Mouse (Mus musculus) midbrain, postnatal 0 days (tissue): ENCODE data around the gene Zfp931. TPM values are rescaled to one million over a fixed set of nuclear protein-coding genes. Genes with fewer than 3 reads are reported as not detected.

Source experiments
- ATAC-seq: fragments of 200-750 bp; cut with Nextera tagmentation; 2 replicates; pipeline ENCODE4 v1.8.0; 2017; ENCODE audit warnings: moderate number of reproducible peaks, mild to moderate bottlenecking, moderate TSS enrichment, moderate library complexity; ENCODE audit not compliant: low FRiP score
- DNase-seq: peaks from one replicate; pipeline ENCODE4 v3.0.0-alpha.2; 2015; ENCODE audit warnings: low spot score
- H3K27ac ChIP-seq: fragments of 300-500 bp; sonication (generic); 2 replicates; pipeline ENCODE4 v1.5.1; 2014; ENCODE audit warnings: low read depth, mild to moderate bottlenecking, low read length, mixed read lengths
- H3K27me3 ChIP-seq: fragments of 300-500 bp; sonication (generic); 2 replicates; pipeline ENCODE4 v1.6.1; 2014; ENCODE audit warnings: low read length, control low read depth, mixed read lengths; ENCODE audit not compliant: insufficient read depth
- H3K36me3 ChIP-seq: fragments of 300-500 bp; sonication (generic); 2 replicates; pipeline ENCODE4 v1.6.1; 2014; ENCODE audit warnings: low read length, control low read depth, mixed read lengths; ENCODE audit not compliant: insufficient read depth
- H3K4me1 ChIP-seq: fragments of 300-500 bp; sonication (generic); 2 replicates; pipeline ENCODE4 v1.6.1; 2014; ENCODE audit warnings: mild to moderate bottlenecking, control low read depth, antibody characterized with exemption, low read length, mixed read lengths; ENCODE audit not compliant: insufficient read depth
- H3K4me2 ChIP-seq: fragments of 300-500 bp; sonication (generic); 2 replicates; pipeline ENCODE4 v1.6.1; 2014; ENCODE audit warnings: low read depth, mild to moderate bottlenecking, low read length, mixed read lengths; ENCODE audit not compliant: poor library complexity, severe bottlenecking
- H3K4me3 ChIP-seq: fragments of 300-500 bp; sonication (generic); 2 replicates; pipeline ENCODE4 v1.5.1; 2014; ENCODE audit warnings: low read depth, mild to moderate bottlenecking, low read length, moderate library complexity
- H3K9ac ChIP-seq: fragments of 300-500 bp; sonication (generic); replicated peaks from 2 replicates; pipeline ENCODE4 v1.6.1; 2014; ENCODE audit warnings: mild to moderate bottlenecking, low read length, moderate library complexity, mixed read lengths; ENCODE audit not compliant: poor library complexity, severe bottlenecking
- H3K9me3 ChIP-seq: fragments of 300-500 bp; sonication (generic); 2 replicates; pipeline ENCODE4 v1.6.1; 2016; ENCODE audit warnings: low read length, control low read depth
- CTCF ChIP-seq: IDR thresholded peaks from 2 replicates; pipeline ENCODE4 v1.5.1; 2016; ENCODE audit warnings: antibody characterized with exemption, mild to moderate bottlenecking
- WGBS: fragments of 180-500 bp; shearing (Covaris S2); extraction: QIAGEN DNeasy Blood & Tissue Kit; methylation state at CpG from one replicate; pipeline ENCODE4 v1.1.7; 2014; 5-methylcytosine and 5-hydroxymethylcytosine counted together
- polyA plus RNA-seq: library from polyadenylated mRNA; unstranded; fragments of >200 nt; fragmentation: Nextera tagmentation; extraction: Ambion mirVana; gene quantifications from 2 replicates; pipeline ENCODE4 v1.2.1, GENCODE M21; 2015
- total RNA-seq: library from RNA; depleted of rRNA; stranded (reverse); fragments of >200 nt; gene quantifications from 2 replicates; pipeline ENCODE4 v1.2.3, GENCODE M21; 2014

Zfp931 gene
- total and polyA plus RNA-seq, 2 experiments from 2014 or later, result 12.9 to 17.4 TPM

DNA sequence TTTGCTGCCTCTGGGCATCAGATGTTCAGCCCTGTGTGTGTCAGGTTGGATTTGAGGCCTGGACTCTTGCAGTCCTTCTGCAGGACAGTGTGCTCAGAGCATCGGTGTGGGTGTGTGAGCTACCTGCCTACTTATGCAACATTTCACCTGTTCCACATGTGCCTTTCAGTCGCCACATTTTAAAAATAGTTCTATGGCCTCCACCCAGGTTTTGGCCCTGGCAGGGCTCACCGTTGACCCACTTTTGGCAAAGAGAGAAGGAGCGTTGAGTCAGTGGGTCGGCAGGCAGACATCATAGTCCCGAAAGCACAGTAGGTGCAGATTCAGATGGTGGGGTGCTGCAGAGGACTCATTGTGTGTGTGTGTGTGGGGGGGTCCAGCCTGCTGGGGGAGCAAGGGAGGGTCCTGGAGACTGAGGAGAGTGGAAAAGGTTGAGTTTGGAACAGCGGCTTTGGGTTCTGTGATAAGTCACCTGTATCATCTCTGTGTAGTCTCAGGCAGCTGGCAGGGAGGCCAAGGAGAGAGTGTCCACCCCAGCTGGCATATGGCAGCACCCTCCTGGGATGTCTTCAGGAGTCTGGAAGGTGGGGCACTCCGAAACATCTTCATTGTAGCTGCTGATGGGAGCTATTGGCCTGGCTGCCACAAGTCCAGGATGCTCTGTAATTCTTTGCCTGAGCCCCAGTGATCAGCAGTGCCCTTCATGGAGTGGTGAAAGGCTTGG lies 42.5 kb upstream of the Zfp931 start:
- TF ChIP-seq CTCF, result no peak
- Histone ChIP-seq H3K4me2 (no peak overlapping the region), H3K27ac (no peak overlapping the region), H3K27me3 (peaks cover 10% of the 10 kb centered on the region), H3K9ac (0 out of 2 replicates have a peak overlapping the region, but pooled peaks have one; percentile 8), H3K4me1 (0 out of 2 replicates have a peak, but pooled peaks cover 3% of the 10 kb centered on the region), H3K4me3 (no peak overlapping the region), H3K9me3 (no peaks in the 10 kb centered on the region), H3K36me3 (no peaks in the 10 kb centered on the region)
- 89% methylated on average over 8 of the region's 8 CpGs for WGBS
- ATAC-seq (no peak), DNase-seq (no peak)

- DNase-seq (no peak), ATAC-seq (no peak)
- Histone ChIP-seq H3K36me3 (no peaks in the 10 kb centered on the region), H3K4me1 (0 out of 2 replicates have a peak, but pooled peaks cover 3% of the 10 kb centered on the region), H3K27ac (no peak overlapping the region), H3K27me3 (peaks cover 10% of the 10 kb centered on the region), H3K4me3 (no peak overlapping the region), H3K9me3 (no peaks in the 10 kb centered on the region), H3K9ac (no peak overlapping the region), H3K4me2 (no peak overlapping the region)
- TF ChIP-seq CTCF, result no peak
These were observed 42.0 kb upstream of the Zfp931 start for GRCm38 (mm10) chr2:178120356-178120645.

GRCm38 (mm10) chr2:178119561-178120355 lies 41.5 kb upstream of the Zfp931 start:
- no peak overlapping the region; the same call in 1 of the 2 replicates for H3K9ac ChIP-seq
- no peak for DNase-seq
- peak overlapping the region; percentile 99 for H3K4me2 ChIP-seq
- TF ChIP-seq CTCF, result peak; percentile 29; the same call in 1 of the 2 replicates
- H3K27me3 ChIP-seq, result peaks cover 10% of the 10 kb centered on the region
- no peak overlapping the region for H3K27ac ChIP-seq
- H3K9me3 ChIP-seq, result no peaks in the 10 kb centered on the region
- peak; percentile 11; the same call in 1 of the 2 replicates for ATAC-seq
- 24% methylated on average over 19 of the region's 19 CpGs for WGBS
- 0 out of 2 replicates have a peak, but pooled peaks cover 3% of the 10 kb centered on the region for H3K4me1 ChIP-seq
- H3K36me3 ChIP-seq, result no peaks in the 10 kb centered on the region
- peak overlapping the region; percentile 55 for H3K4me3 ChIP-seq

DNA sequence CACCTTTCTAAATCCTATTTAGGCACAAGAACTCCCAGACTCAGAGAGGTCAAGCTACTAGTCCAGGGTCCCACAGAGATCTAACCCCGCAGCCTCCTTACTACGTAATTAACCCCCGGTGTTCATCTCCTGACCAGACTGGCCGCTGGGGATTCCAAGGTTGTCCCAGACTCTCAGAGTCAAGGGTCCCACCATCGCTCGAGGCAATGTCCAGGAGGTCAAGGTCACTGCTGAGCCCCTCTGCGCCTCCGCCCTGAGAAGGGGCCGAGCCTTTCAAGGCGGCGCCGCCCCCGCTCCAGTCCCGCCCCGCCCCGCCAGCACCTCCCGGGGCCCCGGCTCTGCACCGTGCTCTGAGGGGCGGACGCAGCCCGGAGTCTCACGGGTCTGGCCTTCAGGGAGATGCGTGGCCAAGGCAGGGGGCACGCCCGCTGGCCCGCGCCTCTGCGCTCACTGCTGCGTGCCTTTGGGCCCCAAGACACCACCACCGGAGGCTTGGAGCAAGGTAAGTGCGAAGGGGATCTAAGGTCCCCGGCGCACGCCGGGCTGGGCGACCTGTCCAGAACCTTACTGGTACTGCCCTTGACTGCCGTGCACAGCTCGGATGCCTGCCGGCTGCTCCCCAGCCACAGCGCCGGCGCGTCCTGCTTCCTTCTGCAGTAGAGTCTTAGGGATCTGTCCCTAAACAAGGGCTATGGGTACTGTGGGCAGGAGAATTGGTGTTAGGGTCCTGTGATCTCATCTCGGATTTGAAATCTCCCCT lies 40.7 kb upstream of the Zfp931 start, which contains the start of gene Phactr3:
Phactr3 (plus strand) TSS at position 175 of the 760 bp plus-strand sequence.
- WGBS, result 1% methylated on average over 44 of the region's 45 CpGs
- Histone ChIP-seq H3K36me3 (no peaks in the 10 kb centered on the region), H3K9me3 (no peaks in the 10 kb centered on the region), H3K27ac (no peak within 1 kb of the TSS), H3K27me3 (peaks cover 10% of the 10 kb centered on the region), H3K4me2 (peak within 1 kb of the TSS; percentile 99), H3K4me3 (peak within 1 kb of the TSS; percentile 55), H3K9ac (peak within 1 kb of the TSS; percentile 70), H3K4me1 (0 out of 2 replicates have a peak, but pooled peaks cover 3% of the 10 kb centered on the region)
- no peak for DNase-seq
- peak; percentile 62 for ATAC-seq
- TF ChIP-seq CTCF, result no peak

DNA sequence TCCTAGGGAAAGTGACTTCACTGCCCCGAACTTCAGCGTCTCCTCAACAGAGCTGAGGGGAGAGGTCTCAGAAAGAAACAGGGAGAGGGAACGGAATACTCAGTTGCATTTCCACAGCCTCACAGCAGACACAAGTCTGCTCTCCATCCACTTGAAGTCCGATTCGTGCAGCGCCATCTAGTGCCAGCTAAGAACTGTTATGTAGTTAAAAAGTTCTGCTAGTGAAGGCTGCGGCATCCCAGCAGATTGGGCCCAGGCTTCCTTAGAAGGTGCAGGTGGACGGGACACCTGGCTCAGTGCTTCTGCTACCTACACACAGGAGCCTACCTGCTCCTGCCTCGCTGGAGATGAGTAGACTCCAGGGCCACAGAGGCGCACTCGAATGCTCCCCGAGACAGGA lies 39.7 kb upstream of the Zfp931 start:
- H3K27ac ChIP-seq, result no peak overlapping the region
- H3K4me3 ChIP-seq, result no peak overlapping the region
- H3K9me3 ChIP-seq, result no peaks in the 10 kb centered on the region
- 0 out of 2 replicates have a peak, but pooled peaks cover 3% of the 10 kb centered on the region for H3K4me1 ChIP-seq
- no peak overlapping the region for H3K4me2 ChIP-seq
- WGBS, result 24% methylated on average over 12 of the region's 12 CpGs
- peak; percentile 84 for TF ChIP-seq CTCF
- no peaks in the 10 kb centered on the region for H3K36me3 ChIP-seq
- peaks cover 10% of the 10 kb centered on the region for H3K27me3 ChIP-seq
- DNase-seq, result peak; percentile 83
- ATAC-seq, result 0 out of 2 replicates have a peak, but pooled peaks have one; percentile 32
- H3K9ac ChIP-seq, result no peak overlapping the region
